Mouse (Mus musculus) lung, adult 2 months (tissue): ENCODE results near the gene Hinfp.
"Not testable (repeated sequence)": the region's sequence is repeated elsewhere in the genome, so short reads cannot be mapped to it uniquely, and the experiment has no call there.

Experiments used
- CTCF ChIP-seq: fragments of 200-500 bp; IDR thresholded peaks from 2 replicates; pipeline ENCODE4 v1.5.1; 2011; ENCODE audit warnings: mild to moderate bottlenecking, low read length, control low read depth; ENCODE audit not compliant: insufficient read depth
- POLR2A ChIP-seq: fragments of 200-500 bp; IDR thresholded peaks from 2 replicates; pipeline ENCODE4 v1.6.1; 2011; ENCODE audit warnings: low read depth, mild to moderate bottlenecking, control low read depth, low read length, borderline replicate concordance; ENCODE audit errors: extremely low read depth

- not testable (repeated sequence) for TF ChIP-seq CTCF, POLR2A
Measured at GRCm38 (mm10) chr9:44300001-44300400, 5.5 kb downstream of the Hinfp start.
